Mouse (Mus musculus): ENCODE data around the gene Ube2r2. TPM values are rescaled to one million over a fixed set of nuclear protein-coding genes. Genes with fewer than 3 reads are reported as not detected.

Ube2r2 gene
- polyA plus RNA-seq, 1 experiment from 2014 or later: 39.4 TPM

GRCm38 (mm10) chr4:41140174-41140875 lies 4.8 kb downstream of the Ube2r2 start:
- Histone ChIP-seq H3K4me3 (ENCODE audit: low read depth, low read length) (no peak overlapping the region), H3K36me3 (replicated peaks; ENCODE audit: insufficient read depth, low read length) (peaks cover 25% of the 10 kb centered on the region), H3K9me3 (ENCODE audit: low read length) (no peaks in the 10 kb centered on the region), H3K4me2 (ENCODE audit: low read depth, low read length) (no peak overlapping the region), H3K27ac (ENCODE audit: low read depth) (no peak overlapping the region), H3K9ac (replicated peaks) (no peak overlapping the region), H3K4me1 (ENCODE audit: insufficient read depth) (peaks cover 13% of the 10 kb centered on the region; the same call in 1 of the 2 replicates), H3K27me3 (ENCODE audit: insufficient read depth, low read length) (no peaks in the 10 kb centered on the region)
- WGBS (ENCODE audit: insufficient replicate concordance): 81% methylated on average over 6 of the region's 6 CpGs
- TF ChIP-seq EP300 (IDR thresholded peaks at IDR 0.05; ENCODE audit: low read depth) (no peak), CTCF (IDR thresholded peaks at IDR 0.05; ENCODE audit: low read depth) (no peak)
- DNase-seq (no peak), ATAC-seq (no peak)

GRCm38 (mm10) chr4:41142601-41143000 lies 7.1 kb downstream of the Ube2r2 start:
- Histone ChIP-seq H3K36me3 (replicated peaks; ENCODE audit: insufficient read depth, low read length) (peaks cover 28% of the 10 kb centered on the region), H3K27ac (ENCODE audit: low read depth) (peak overlapping the region; percentile 26; the same call in 1 of the 2 replicates), H3K9ac (replicated peaks) (no peak overlapping the region), H3K4me1 (ENCODE audit: insufficient read depth) (peaks cover 13% of the 10 kb centered on the region; the same call in 1 of the 2 replicates), H3K4me2 (ENCODE audit: low read depth, low read length) (no peak overlapping the region), H3K9me3 (ENCODE audit: low read length) (no peaks in the 10 kb centered on the region), H3K27me3 (ENCODE audit: insufficient read depth, low read length) (no peaks in the 10 kb centered on the region), H3K4me3 (ENCODE audit: low read depth, low read length) (no peak overlapping the region)
- DNase-seq: no peak
- ATAC-seq: no peak
- TF ChIP-seq CTCF (IDR thresholded peaks at IDR 0.05; ENCODE audit: low read depth) (no peak), EP300 (IDR thresholded peaks at IDR 0.05; ENCODE audit: low read depth) (no peak)
- 73% methylated on average over 2 of the region's 2 CpGs for WGBS (ENCODE audit: insufficient replicate concordance)

DNA sequence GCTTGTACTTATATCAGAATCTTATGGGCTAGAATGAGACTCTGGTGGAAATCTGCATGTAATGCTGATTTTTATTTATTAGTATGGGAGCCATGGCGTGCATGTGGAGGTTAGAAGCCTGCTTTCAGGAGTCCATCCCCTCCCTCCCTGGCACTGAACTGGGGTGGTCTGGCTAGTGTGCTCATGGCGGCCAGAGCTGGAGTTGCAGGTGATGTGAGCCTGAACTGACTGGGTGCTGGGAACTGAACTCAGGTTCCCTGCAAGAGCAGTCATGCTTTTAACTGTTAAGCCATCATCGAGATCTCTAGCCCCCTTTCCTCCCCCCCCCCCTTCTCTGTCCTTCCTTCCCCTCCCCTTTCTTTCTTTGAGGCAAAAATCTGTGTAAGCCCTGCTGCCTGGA lies 14.3 kb downstream of the Ube2r2 start:
- WGBS (ENCODE audit: insufficient replicate concordance): 68% methylated on average over 3 of the region's 3 CpGs
- no peak overlapping the region for H3K27ac ChIP-seq (ENCODE audit: low read depth)

GRCm38 (mm10) chr4:41151186-41151585 lies 15.6 kb downstream of the Ube2r2 start:
- ATAC-seq: no peak

More for the DNA sequence above, 14.3 kb downstream of the Ube2r2 start:
- no peak overlapping the region for H3K9ac ChIP-seq (replicated peaks)
- H3K4me3 ChIP-seq (ENCODE audit: low read depth, low read length): no peak overlapping the region
- H3K4me1 ChIP-seq (ENCODE audit: insufficient read depth): peaks cover 3% of the 10 kb centered on the region
- TF ChIP-seq EP300 (IDR thresholded peaks at IDR 0.05; ENCODE audit: low read depth): no peak
- TF ChIP-seq CTCF (IDR thresholded peaks at IDR 0.05; ENCODE audit: low read depth): no peak
- H3K9me3 ChIP-seq (ENCODE audit: low read length): no peaks in the 10 kb centered on the region
- no peak for DNase-seq
- no peak overlapping the region for H3K4me2 ChIP-seq (ENCODE audit: low read depth, low read length)
- H3K36me3 ChIP-seq (replicated peaks; ENCODE audit: insufficient read depth, low read length): peaks cover 11% of the 10 kb centered on the region
- no peak for ATAC-seq
- no peaks in the 10 kb centered on the region for H3K27me3 ChIP-seq (ENCODE audit: insufficient read depth, low read length)

GRCm38 (mm10) chr4:41153146-41153545 lies 17.6 kb downstream of the Ube2r2 start:
- Histone ChIP-seq H3K27ac (ENCODE audit: low read depth) (0 out of 2 replicates have a peak overlapping the region, but pooled peaks have one; percentile 16), H3K4me3 (ENCODE audit: low read depth, low read length) (no peak overlapping the region), H3K9ac (replicated peaks) (no peak overlapping the region), H3K27me3 (ENCODE audit: insufficient read depth, low read length) (no peaks in the 10 kb centered on the region), H3K4me1 (ENCODE audit: insufficient read depth) (peaks cover 9% of the 10 kb centered on the region), H3K4me2 (ENCODE audit: low read depth, low read length) (no peak overlapping the region), H3K9me3 (ENCODE audit: low read length) (no peaks in the 10 kb centered on the region), H3K36me3 (replicated peaks; ENCODE audit: insufficient read depth, low read length) (peaks cover 7% of the 10 kb centered on the region)
- WGBS (ENCODE audit: insufficient replicate concordance): 86% methylated on average over 3 of the region's 3 CpGs
- TF ChIP-seq EP300 (IDR thresholded peaks at IDR 0.05; ENCODE audit: low read depth) (no peak), CTCF (IDR thresholded peaks at IDR 0.05; ENCODE audit: low read depth) (no peak)
- ATAC-seq (no peak), DNase-seq (no peak)

More at GRCm38 (mm10) chr4:41151186-41151585, 15.6 kb downstream of the Ube2r2 start:
- Histone ChIP-seq H3K4me3 (ENCODE audit: low read depth, low read length) (no peak overlapping the region), H3K36me3 (replicated peaks; ENCODE audit: insufficient read depth, low read length) (peaks cover 7% of the 10 kb centered on the region), H3K9me3 (ENCODE audit: low read length) (no peaks in the 10 kb centered on the region), H3K27ac (ENCODE audit: low read depth) (no peak overlapping the region), H3K4me1 (ENCODE audit: insufficient read depth) (peaks cover 3% of the 10 kb centered on the region), H3K4me2 (ENCODE audit: low read depth, low read length) (no peak overlapping the region), H3K9ac (replicated peaks) (no peak overlapping the region), H3K27me3 (ENCODE audit: insufficient read depth, low read length) (no peaks in the 10 kb centered on the region)
- WGBS (ENCODE audit: insufficient replicate concordance): 89% methylated on average over 7 of the region's 7 CpGs
- TF ChIP-seq EP300 (IDR thresholded peaks at IDR 0.05; ENCODE audit: low read depth) (no peak), CTCF (IDR thresholded peaks at IDR 0.05; ENCODE audit: low read depth) (no peak)
- DNase-seq: no peak

DNA sequence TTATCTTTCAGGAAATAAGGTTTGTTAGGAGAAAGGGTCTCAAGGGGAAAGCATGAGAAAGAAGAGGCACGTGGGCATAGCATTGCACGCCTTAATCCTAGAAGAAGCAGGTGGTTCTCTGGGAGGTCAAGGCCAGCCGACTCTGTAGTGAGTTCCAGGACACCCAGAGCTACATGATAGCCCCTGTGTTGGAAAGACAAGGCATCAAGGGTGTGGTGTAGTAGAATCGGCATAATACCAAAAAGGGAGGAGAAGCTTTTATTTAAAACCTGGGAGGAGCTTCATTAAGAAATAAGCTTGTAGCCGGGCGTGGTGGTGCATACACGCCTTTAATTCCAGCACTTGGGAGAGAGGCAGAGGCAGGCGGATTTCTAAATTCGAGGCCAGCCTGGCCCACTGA lies 21.4 kb downstream of the Ube2r2 start:
- Histone ChIP-seq H3K27ac (ENCODE audit: low read depth) (no peak overlapping the region), H3K36me3 (replicated peaks; ENCODE audit: insufficient read depth, low read length) (peaks cover 4% of the 10 kb centered on the region), H3K9ac (replicated peaks) (no peak overlapping the region), H3K4me2 (ENCODE audit: low read depth, low read length) (no peak overlapping the region), H3K4me3 (ENCODE audit: low read depth, low read length) (no peak overlapping the region), H3K4me1 (ENCODE audit: insufficient read depth) (peaks cover 14% of the 10 kb centered on the region), H3K9me3 (ENCODE audit: low read length) (no peaks in the 10 kb centered on the region), H3K27me3 (ENCODE audit: insufficient read depth, low read length) (no peaks in the 10 kb centered on the region)
- TF ChIP-seq CTCF (IDR thresholded peaks at IDR 0.05; ENCODE audit: low read depth) (no peak), EP300 (IDR thresholded peaks at IDR 0.05; ENCODE audit: low read depth) (no peak)
- 69% methylated on average over 9 of the region's 9 CpGs for WGBS (ENCODE audit: insufficient replicate concordance)
- ATAC-seq (no peak), DNase-seq (no peak)
